Mouse (Mus musculus): Measurements from ENCODE around the gene Crmp1. TPM values are rescaled to one million over a fixed set of nuclear protein-coding genes. Genes with fewer than 3 reads are reported as not detected.

The Crmp1 gene
- total and polyA plus RNA-seq, 2 experiments from 2014 or later: 851 to 954 TPM

GRCm38 (mm10) chr5:37312980-37313722 is 71.4 kb downstream of the Crmp1 start:
- Histone ChIP-seq H3K27ac (ENCODE audit: low read depth, low read length) (no peak overlapping the region), H3K4me3 (ENCODE audit: low read depth, low read length) (no peak overlapping the region), H3K27me3 (ENCODE audit: insufficient read depth, low read length) (no peaks in the 10 kb centered on the region), H3K9ac (replicated peaks; ENCODE audit: low read length, poor library complexity, severe bottlenecking) (no peak overlapping the region), H3K36me3 (ENCODE audit: insufficient read depth, low read length) (no peaks in the 10 kb centered on the region), H3K4me2 (ENCODE audit: low read depth, low read length, poor library complexity, severe bottlenecking) (no peak overlapping the region), H3K9me3 (ENCODE audit: low read length) (no peaks in the 10 kb centered on the region), H3K4me1 (ENCODE audit: insufficient read depth, low read length) (no peaks in the 10 kb centered on the region)
- no peak for TF ChIP-seq CTCF (IDR thresholded peaks at IDR 0.05)
- ATAC-seq (ENCODE audit: low FRiP score): no peak
- no peak for DNase-seq (ENCODE audit: low spot score)
- WGBS: 95% methylated on average over 12 of the region's 12 CpGs

GRCm38 (mm10) chr5:37318715-37319114 is 77.0 kb downstream of the Crmp1 start:
- Histone ChIP-seq H3K27ac (ENCODE audit: low read depth, low read length) (no peak overlapping the region), H3K4me2 (ENCODE audit: low read depth, low read length, poor library complexity, severe bottlenecking) (no peak overlapping the region), H3K9me3 (ENCODE audit: low read length) (no peaks in the 10 kb centered on the region), H3K9ac (replicated peaks; ENCODE audit: low read length, poor library complexity, severe bottlenecking) (no peak overlapping the region), H3K4me3 (ENCODE audit: low read depth, low read length) (no peak overlapping the region), H3K4me1 (ENCODE audit: insufficient read depth, low read length) (no peaks in the 10 kb centered on the region), H3K27me3 (ENCODE audit: insufficient read depth, low read length) (no peaks in the 10 kb centered on the region), H3K36me3 (ENCODE audit: insufficient read depth, low read length) (no peaks in the 10 kb centered on the region)
- TF ChIP-seq CTCF (IDR thresholded peaks at IDR 0.05): no peak
- 93% methylated on average over 6 of the region's 6 CpGs for WGBS
- ATAC-seq (ENCODE audit: low FRiP score) (no peak), DNase-seq (ENCODE audit: low spot score) (no peak)

- Histone ChIP-seq H3K27me3 (ENCODE audit: insufficient read depth, low read length) (no peaks in the 10 kb centered on the region), H3K9ac (replicated peaks; ENCODE audit: low read length, poor library complexity, severe bottlenecking) (no peak overlapping the region), H3K4me3 (ENCODE audit: low read depth, low read length) (no peak overlapping the region), H3K4me2 (ENCODE audit: low read depth, low read length, poor library complexity, severe bottlenecking) (no peak overlapping the region), H3K36me3 (ENCODE audit: insufficient read depth, low read length) (no peaks in the 10 kb centered on the region), H3K4me1 (ENCODE audit: insufficient read depth, low read length) (no peaks in the 10 kb centered on the region), H3K9me3 (ENCODE audit: low read length) (no peaks in the 10 kb centered on the region), H3K27ac (ENCODE audit: low read depth, low read length) (no peak overlapping the region)
- ATAC-seq (ENCODE audit: low FRiP score): no peak
- 83% methylated on average over 3 of the region's 3 CpGs for WGBS
- no peak for TF ChIP-seq CTCF (IDR thresholded peaks at IDR 0.05)
- no peak for DNase-seq (ENCODE audit: low spot score)
These were observed 78.4 kb downstream of the Crmp1 start for GRCm38 (mm10) chr5:37320174-37320573.

GRCm38 (mm10) chr5:37320761-37321160 is 79.0 kb downstream of the Crmp1 start:
- no peak overlapping the region for H3K4me2 ChIP-seq (ENCODE audit: low read depth, low read length, poor library complexity, severe bottlenecking)
- DNase-seq (ENCODE audit: low spot score) (no peak), ATAC-seq (ENCODE audit: low FRiP score) (no peak)
- no peak for TF ChIP-seq CTCF (IDR thresholded peaks at IDR 0.05)
- 93% methylated on average over 4 of the region's 4 CpGs for WGBS
- no peaks in the 10 kb centered on the region for H3K9me3 ChIP-seq (ENCODE audit: low read length)
- H3K36me3 ChIP-seq (ENCODE audit: insufficient read depth, low read length): no peaks in the 10 kb centered on the region
- no peaks in the 10 kb centered on the region for H3K4me1 ChIP-seq (ENCODE audit: insufficient read depth, low read length)
- no peak overlapping the region for H3K27ac ChIP-seq (ENCODE audit: low read depth, low read length)
- H3K9ac ChIP-seq (replicated peaks; ENCODE audit: low read length, poor library complexity, severe bottlenecking): no peak overlapping the region
- no peaks in the 10 kb centered on the region for H3K27me3 ChIP-seq (ENCODE audit: insufficient read depth, low read length)
- no peak overlapping the region for H3K4me3 ChIP-seq (ENCODE audit: low read depth, low read length)

- ATAC-seq (ENCODE audit: low FRiP score): no peak
- WGBS: 87% methylated on average over 6 of the region's 6 CpGs
These were observed 84.9 kb downstream of the Crmp1 start for GRCm38 (mm10) chr5:37326675-37327074.

GRCm38 (mm10) chr5:37330449-37331132 is 88.9 kb downstream of the Crmp1 start:
- no peak overlapping the region for H3K27ac ChIP-seq (ENCODE audit: low read depth, low read length)
- H3K4me1 ChIP-seq (ENCODE audit: insufficient read depth, low read length): no peaks in the 10 kb centered on the region
- no peaks in the 10 kb centered on the region for H3K36me3 ChIP-seq (ENCODE audit: insufficient read depth, low read length)
- DNase-seq (ENCODE audit: low spot score) (no peak), ATAC-seq (ENCODE audit: low FRiP score) (no peak)
- no peaks in the 10 kb centered on the region for H3K9me3 ChIP-seq (ENCODE audit: low read length)
- no peaks in the 10 kb centered on the region for H3K27me3 ChIP-seq (ENCODE audit: insufficient read depth, low read length)
- no peak overlapping the region for H3K4me2 ChIP-seq (ENCODE audit: low read depth, low read length, poor library complexity, severe bottlenecking)
- WGBS: 85% methylated on average over 8 of the region's 8 CpGs
- TF ChIP-seq CTCF (IDR thresholded peaks at IDR 0.05): no peak
- no peak overlapping the region for H3K9ac ChIP-seq (replicated peaks; ENCODE audit: low read length, poor library complexity, severe bottlenecking)
- no peak overlapping the region for H3K4me3 ChIP-seq (ENCODE audit: low read depth, low read length)

More at GRCm38 (mm10) chr5:37326675-37327074, 84.9 kb downstream of the Crmp1 start:
- no peaks in the 10 kb centered on the region for H3K9me3 ChIP-seq (ENCODE audit: low read length)
- no peaks in the 10 kb centered on the region for H3K4me1 ChIP-seq (ENCODE audit: insufficient read depth, low read length)
- H3K9ac ChIP-seq (replicated peaks; ENCODE audit: low read length, poor library complexity, severe bottlenecking): no peak overlapping the region
- H3K4me3 ChIP-seq (ENCODE audit: low read depth, low read length): no peak overlapping the region
- no peaks in the 10 kb centered on the region for H3K27me3 ChIP-seq (ENCODE audit: insufficient read depth, low read length)
- DNase-seq (ENCODE audit: low spot score): no peak
- no peaks in the 10 kb centered on the region for H3K36me3 ChIP-seq (ENCODE audit: insufficient read depth, low read length)
- no peak for TF ChIP-seq CTCF (IDR thresholded peaks at IDR 0.05)
- H3K4me2 ChIP-seq (ENCODE audit: low read depth, low read length, poor library complexity, severe bottlenecking): no peak overlapping the region
- no peak overlapping the region for H3K27ac ChIP-seq (ENCODE audit: low read depth, low read length)
